Mouse (Mus musculus): ENCODE results near the gene Mxi1. TPM values are rescaled to one million over a fixed set of nuclear protein-coding genes. Genes with fewer than 3 reads are reported as not detected.

Mxi1 gene
- total RNA-seq, 4 experiments from 2014 or later: 38.7 to 49.2 (median 46.0) TPM

GRCm38 (mm10) chr19:53322438-53323048 is 12.2 kb downstream of the Mxi1 start:
- no peak for DNase-seq (ENCODE audit: low spot score)

- no peak for DNase-seq (ENCODE audit: low spot score)
These were observed 14.5 kb downstream of the Mxi1 start for GRCm38 (mm10) chr19:53324866-53325265.

GRCm38 (mm10) chr19:53325578-53326295 is 15.4 kb downstream of the Mxi1 start:
- DNase-seq (ENCODE audit: low spot score): peak; percentile 80

GRCm38 (mm10) chr19:53328116-53328515 is 17.8 kb downstream of the Mxi1 start:
- no peak for DNase-seq (ENCODE audit: low spot score)

GRCm38 (mm10) chr19:53329221-53329991 is 19.1 kb downstream of the Mxi1 start:
- peak; percentile 88 for DNase-seq (ENCODE audit: low spot score)

- peak; percentile 65 for DNase-seq (ENCODE audit: low spot score)
These were observed 19.7 kb downstream of the Mxi1 start for GRCm38 (mm10) chr19:53329992-53330381.

- no peak for DNase-seq (ENCODE audit: low spot score)
These were observed 21.7 kb downstream of the Mxi1 start for GRCm38 (mm10) chr19:53331882-53332500.

- DNase-seq (ENCODE audit: low spot score): no peak
These were observed 23.4 kb downstream of the Mxi1 start for GRCm38 (mm10) chr19:53333730-53334129.

- no peak for DNase-seq (ENCODE audit: low spot score)
These were observed 24.9 kb downstream of the Mxi1 start for GRCm38 (mm10) chr19:53335241-53335640.

GRCm38 (mm10) chr19:53340423-53340822 is 30.1 kb downstream of the Mxi1 start:
- no peak for DNase-seq (ENCODE audit: low spot score)

GRCm38 (mm10) chr19:53343174-53343881 is 33.0 kb downstream of the Mxi1 start:
- DNase-seq (ENCODE audit: low spot score): no peak

- DNase-seq (ENCODE audit: low spot score): no peak
These were observed 33.7 kb downstream of the Mxi1 start for GRCm38 (mm10) chr19:53344062-53344461.

GRCm38 (mm10) chr19:53345766-53346165 is 35.4 kb downstream of the Mxi1 start:
- no peak for DNase-seq (ENCODE audit: low spot score)

GRCm38 (mm10) chr19:53353864-53354263 is 43.5 kb downstream of the Mxi1 start:
- DNase-seq (ENCODE audit: low spot score): no peak

- DNase-seq (ENCODE audit: low spot score): no peak
These were observed 44.1 kb downstream of the Mxi1 start for GRCm38 (mm10) chr19:53354271-53355000.

GRCm38 (mm10) chr19:53355065-53355464 is 44.7 kb downstream of the Mxi1 start:
- DNase-seq (ENCODE audit: low spot score): no peak

- DNase-seq (ENCODE audit: low spot score): peak; percentile 23
These were observed 49.1 kb downstream of the Mxi1 start for GRCm38 (mm10) chr19:53359160-53360033.

GRCm38 (mm10) chr19:53360265-53360958 is 50.1 kb downstream of the Mxi1 start:
- DNase-seq (ENCODE audit: low spot score): peak; percentile 42

- no peak for DNase-seq (ENCODE audit: low spot score)
These were observed 52.6 kb downstream of the Mxi1 start for GRCm38 (mm10) chr19:53362967-53363366.

Data from heart, adult 8-10 months (tissue).